Mouse (Mus musculus): ENCODE measurements around the gene Nom1. TPM values are rescaled to one million over a fixed set of nuclear protein-coding genes. Genes with fewer than 3 reads are reported as not detected.

Nom1 gene
- polyA plus RNA-seq, 1 experiment from 2014 or later = 26.2 TPM

- DNase-seq (ENCODE audit: low spot score) (peak; percentile 70), ATAC-seq (replicated peaks; ENCODE audit: low FRiP score, low TSS enrichment, low read depth) (no peak)
- 6% methylated on average over 38 of the region's 38 CpGs for WGBS
- no peak overlapping the region for H3K4me3 ChIP-seq (ENCODE audit: low read depth, low read length)
- peaks cover 100% of the 10 kb centered on the region for H3K27me3 ChIP-seq (replicated peaks; ENCODE audit: control insufficient read depth, insufficient read depth, low read length)
- H3K4me2 ChIP-seq (ENCODE audit: low read length) = peak overlapping the region; percentile 22; the same call in 1 of the 2 replicates
- no peaks in the 10 kb centered on the region for H3K9me3 ChIP-seq (ENCODE audit: control insufficient read depth, low read length)
- no peaks in the 10 kb centered on the region for H3K36me3 ChIP-seq (ENCODE audit: control insufficient read depth, insufficient read depth, low read length)
- no peaks in the 10 kb centered on the region for H3K4me1 ChIP-seq (replicated peaks; ENCODE audit: control insufficient read depth, insufficient read depth, low read length)
- no peak overlapping the region for H3K9ac ChIP-seq (ENCODE audit: low read length)
- no peak overlapping the region for H3K27ac ChIP-seq (ENCODE audit: low read depth)
These were observed 50.8 kb downstream of the Nom1 start for GRCm38 (mm10) chr5:29484965-29485940.

- peak overlapping the region; percentile 22; the same call in 1 of the 2 replicates for H3K4me2 ChIP-seq (ENCODE audit: low read length)
- H3K9me3 ChIP-seq (ENCODE audit: control insufficient read depth, low read length) = no peaks in the 10 kb centered on the region
- H3K4me1 ChIP-seq (replicated peaks; ENCODE audit: control insufficient read depth, insufficient read depth, low read length) = no peaks in the 10 kb centered on the region
- ATAC-seq (replicated peaks; ENCODE audit: low FRiP score, low TSS enrichment, low read depth) (no peak), DNase-seq (ENCODE audit: low spot score) (no peak)
- peaks cover 93% of the 10 kb centered on the region for H3K27me3 ChIP-seq (replicated peaks; ENCODE audit: control insufficient read depth, insufficient read depth, low read length)
- 8% methylated on average over 10 of the region's 10 CpGs for WGBS
- H3K4me3 ChIP-seq (ENCODE audit: low read depth, low read length) = no peak overlapping the region
- no peak overlapping the region for H3K9ac ChIP-seq (ENCODE audit: low read length)
- H3K36me3 ChIP-seq (ENCODE audit: control insufficient read depth, insufficient read depth, low read length) = no peaks in the 10 kb centered on the region
- no peak overlapping the region for H3K27ac ChIP-seq (ENCODE audit: low read depth)
These were observed 51.5 kb downstream of the Nom1 start for GRCm38 (mm10) chr5:29485941-29486320.

- no peak overlapping the region for H3K4me3 ChIP-seq (ENCODE audit: low read depth, low read length)
- peaks cover 79% of the 10 kb centered on the region for H3K27me3 ChIP-seq (replicated peaks; ENCODE audit: control insufficient read depth, insufficient read depth, low read length)
- ATAC-seq (replicated peaks; ENCODE audit: low FRiP score, low TSS enrichment, low read depth) = no peak
- H3K4me1 ChIP-seq (replicated peaks; ENCODE audit: control insufficient read depth, insufficient read depth, low read length) = no peaks in the 10 kb centered on the region
- no peak overlapping the region for H3K9ac ChIP-seq (ENCODE audit: low read length)
- H3K4me2 ChIP-seq (ENCODE audit: low read length) = no peak overlapping the region
- no peak overlapping the region for H3K27ac ChIP-seq (ENCODE audit: low read depth)
- no peak for DNase-seq (ENCODE audit: low spot score)
- no peaks in the 10 kb centered on the region for H3K9me3 ChIP-seq (ENCODE audit: control insufficient read depth, low read length)
- no peaks in the 10 kb centered on the region for H3K36me3 ChIP-seq (ENCODE audit: control insufficient read depth, insufficient read depth, low read length)
- 29% methylated on average over 13 of the region's 13 CpGs for WGBS
These were observed 52.9 kb downstream of the Nom1 start for GRCm38 (mm10) chr5:29487321-29487720.

- WGBS = 41% methylated on average over 3 of the region's 3 CpGs
- Histone ChIP-seq H3K9ac (ENCODE audit: low read length) (no peak overlapping the region), H3K27me3 (replicated peaks; ENCODE audit: control insufficient read depth, insufficient read depth, low read length) (no peaks in the 10 kb centered on the region), H3K27ac (ENCODE audit: low read depth) (no peak overlapping the region), H3K36me3 (ENCODE audit: control insufficient read depth, insufficient read depth, low read length) (no peaks in the 10 kb centered on the region), H3K9me3 (ENCODE audit: control insufficient read depth, low read length) (no peaks in the 10 kb centered on the region), H3K4me3 (ENCODE audit: low read depth, low read length) (no peak overlapping the region), H3K4me2 (ENCODE audit: low read length) (no peak overlapping the region), H3K4me1 (replicated peaks; ENCODE audit: control insufficient read depth, insufficient read depth, low read length) (no peaks in the 10 kb centered on the region)
- no peak for DNase-seq (ENCODE audit: low spot score)
- no peak for ATAC-seq (replicated peaks; ENCODE audit: low FRiP score, low TSS enrichment, low read depth)
These were observed 72.5 kb downstream of the Nom1 start for GRCm38 (mm10) chr5:29507013-29507412.

Other genes starting within 250 kb of the Nom1 start
- gene Rnf32, start 238.7 kb upstream of the Nom1 start, polyA plus RNA-seq (2014; fragmentation: Nextera tagmentation; extraction: Ambion mirVana) = 10.5 and 11.1 TPM in 2 replicates
- 13.4 and 14.7 TPM in 2 replicates for gene Lmbr1, start 56.3 kb upstream of the Nom1 start, polyA plus RNA-seq (2014; fragmentation: Nextera tagmentation; extraction: Ambion mirVana)
- 1.8 and 2.7 TPM in 2 replicates for gene Mnx1, start 43.8 kb downstream of the Nom1 start, polyA plus RNA-seq (2014; fragmentation: Nextera tagmentation; extraction: Ambion mirVana)
- gene Ube3c, start 134.6 kb downstream of the Nom1 start, polyA plus RNA-seq (2014; fragmentation: Nextera tagmentation; extraction: Ambion mirVana) = 23.7 and 34.7 TPM in 2 replicates